Mouse (Mus musculus) spleen, postnatal 0 days (tissue): ENCODE data around the gene Notch2. TPM values are rescaled to one million over a fixed set of nuclear protein-coding genes. Genes with fewer than 3 reads are reported as not detected.

Source experiments
- polyA plus RNA-seq: library from polyadenylated mRNA; unstranded; fragments of >200 nt; fragmentation: Nextera tagmentation; extraction: Ambion mirVana; gene quantifications from 2 replicates; pipeline ENCODE4 v1.2.1, GENCODE M21; 2015

Gene Notch2
- polyA plus RNA-seq = 13.7 and 15.3 TPM in 2 replicates

GRCm38 (mm10) chr3:98013401-98014281 lies at the start of gene Notch2:
Gene Notch2, plus strand, starts transcription at chr3:98013527.

GRCm38 (mm10) chr3:98160330-98160729 lies 147.0 kb downstream of the Notch2 start, which contains the start of gene Adam30:
Gene Adam30, plus strand, starts transcription at chr3:98160630.

Other genes with a start within 250 kb of the Notch2 start
- 2.4 and 3.0 TPM in 2 replicates for gene Pde4dip, start 124.8 kb upstream of the Notch2 start, polyA plus RNA-seq
- 54.3 and 60.5 TPM in 2 replicates for gene Sec22b, start 112.3 kb upstream of the Notch2 start, polyA plus RNA-seq
- not detected in 2 replicates for gene Adam30, start 147.1 kb downstream of the Notch2 start, polyA plus RNA-seq
- gene Reg4, start 208.6 kb downstream of the Notch2 start, polyA plus RNA-seq = not detected in 2 replicates